Mouse (Mus musculus) left cerebral cortex, postnatal 36 days (tissue): ENCODE results near the gene Tomm70a. TPM values are rescaled to one million over a fixed set of nuclear protein-coding genes. Genes with fewer than 3 reads are reported as not detected.

Experiments
- DNase-seq, 2 experiments: peaks; one replicate each; pipeline ENCODE4 v3.0.0; 2021 to 2022; ENCODE audit warnings: low spot score in 2 of 2, mixed read lengths in 1 of 2
- intact Hi-C: fragments of 180-260 bp; cut with DNase I; formaldehyde crosslinking; loops from one replicate; pipeline ENCODE4 v1.15.1; 2025
- total RNA-seq, 2 experiments: library from RNA; stranded (reverse); gene quantifications; 2 replicates each; pipeline ENCODE4 v1.2.3; 2021

The Tomm70a gene
- total RNA-seq, 2 experiments from 2014 or later: 97.4 to 99.5 TPM

- no peak for DNase-seq
- intact Hi-C loops: no loop called here
Measured at GRCm38 (mm10) chr16:57177664-57178063, 56.2 kb downstream of the Tomm70a start.

DNA sequence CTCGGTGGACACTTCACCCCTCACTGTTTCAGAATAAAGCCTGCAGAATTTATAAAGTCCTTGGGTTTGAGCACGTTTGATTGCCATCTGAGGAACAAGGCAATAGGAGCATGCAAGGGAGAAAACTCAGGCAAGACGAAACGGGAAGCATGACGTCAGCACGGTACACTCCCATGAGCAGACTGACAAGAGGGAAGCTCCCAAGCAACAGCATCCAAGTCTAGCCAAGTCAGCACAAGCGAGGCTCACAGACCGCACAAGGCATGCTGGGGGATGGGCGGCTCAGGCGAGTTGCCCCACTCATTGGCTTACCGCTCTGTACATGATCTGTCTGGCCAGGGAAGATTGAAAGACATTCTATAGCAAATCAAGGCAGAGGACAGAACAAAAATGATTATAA lies 59.7 kb downstream of the Tomm70a start:
- no peak for DNase-seq
- intact Hi-C loops: no loop called here

DNA sequence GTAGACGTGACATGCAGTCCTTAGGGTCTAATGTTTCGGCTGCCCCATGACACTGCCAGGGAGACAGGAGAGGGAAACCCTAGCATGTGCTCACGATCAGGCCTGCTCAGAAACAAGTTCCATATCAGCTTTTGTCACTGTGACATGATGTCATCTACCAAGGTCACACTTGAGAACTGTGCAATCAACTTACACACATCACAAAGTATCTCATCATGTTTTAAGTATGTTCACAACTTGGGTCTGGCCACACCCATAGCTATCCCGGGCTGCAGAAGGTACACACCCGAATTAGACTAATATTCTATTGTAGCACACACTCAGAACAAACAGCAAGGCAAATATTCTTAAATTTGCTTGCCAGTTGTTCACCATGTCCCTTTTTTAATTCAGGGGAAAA lies 60.5 kb downstream of the Tomm70a start:
- no peak for DNase-seq
- intact Hi-C loops: no loop called here

DNA sequence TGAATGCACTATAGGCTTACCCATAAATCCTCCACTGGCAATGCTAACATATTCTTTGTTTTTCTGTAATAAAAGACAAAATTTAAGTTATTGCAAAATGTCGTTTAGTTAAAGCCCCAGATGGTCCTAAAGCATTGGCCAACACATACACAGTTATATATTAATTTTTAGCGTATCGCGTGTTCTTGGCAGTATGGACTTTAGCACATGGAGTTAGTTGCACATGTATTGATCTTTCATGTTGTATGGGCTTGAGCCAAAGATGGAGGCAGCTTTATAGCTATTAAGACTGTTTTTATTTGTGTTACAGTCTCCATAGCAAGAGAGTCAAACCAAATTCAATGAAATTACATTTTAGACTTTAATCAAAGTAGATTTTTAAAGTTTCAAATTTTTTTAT lies 65.1 kb downstream of the Tomm70a start:
- intact Hi-C loops: no loop called here
- no peak for DNase-seq

GRCm38 (mm10) chr16:57189493-57189892 lies 68.0 kb downstream of the Tomm70a start:
- intact Hi-C loops: no loop called here
- no peak for DNase-seq

- intact Hi-C loops: no loop called here
- no peak for DNase-seq
Measured at GRCm38 (mm10) chr16:57190390-57190789, 68.9 kb downstream of the Tomm70a start.

DNA sequence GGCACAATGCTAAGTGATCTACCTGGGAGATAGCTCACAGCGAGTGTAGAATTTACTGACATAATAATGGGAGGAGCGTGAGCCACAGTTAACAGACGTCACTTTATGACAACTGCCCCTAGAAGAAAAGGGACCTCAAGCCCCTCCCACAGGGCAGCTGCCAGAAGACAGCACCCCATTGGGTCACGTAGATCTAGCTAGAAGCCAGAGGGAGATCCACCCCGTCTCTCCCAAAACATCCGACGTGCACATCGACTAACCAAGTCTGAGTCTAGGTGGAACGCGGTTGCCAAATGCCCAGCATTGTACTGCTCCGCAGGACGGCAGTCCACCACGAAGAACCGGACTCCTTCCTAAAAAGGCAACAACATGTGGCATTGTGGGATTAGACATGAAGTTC lies 69.7 kb downstream of the Tomm70a start:
- intact Hi-C loops: no loop called here
- DNase-seq: no peak

GRCm38 (mm10) chr16:57196590-57196989 lies 75.1 kb downstream of the Tomm70a start:
- intact Hi-C loops: no loop called here
- DNase-seq: no peak

DNA sequence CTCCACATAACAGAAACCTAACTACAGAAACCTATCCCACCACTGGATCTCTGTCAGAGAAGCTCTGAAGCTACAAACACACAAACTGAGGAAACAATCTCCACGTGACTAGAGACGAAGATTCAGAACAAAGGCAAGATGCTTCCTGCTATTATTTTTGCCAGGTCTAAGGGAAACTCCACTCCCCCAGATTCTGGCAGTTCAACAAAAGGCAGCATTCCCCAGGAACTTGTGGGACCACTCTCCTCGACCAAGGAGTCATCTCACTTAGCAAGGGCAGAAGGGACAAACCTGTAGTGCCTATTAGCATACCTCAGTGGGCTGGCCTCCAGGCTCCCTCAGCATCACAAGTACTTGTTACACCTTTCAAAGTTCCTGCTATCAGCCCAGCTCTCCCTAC lies 75.8 kb downstream of the Tomm70a start:
- DNase-seq: no peak
- intact Hi-C loops: no loop called here

Other genes starting within 250 kb of the Tomm70a start
- gene Tmem45a, start 235.5 kb upstream of the Tomm70a start, total RNA-seq: 1 to 10 TPM in 1 of 2 experiments, under 1 TPM in 1; 0.54 to 1.4 TPM
- gene Lnp1, start 193.6 kb upstream of the Tomm70a start, total RNA-seq: 1 to 10 TPM; 3.1 to 3.7 TPM
- gene Tmem45a2, start 50.3 kb upstream of the Tomm70a start, total RNA-seq: under 1 TPM in 1 of 2 experiments, not detected in 1; 0.22 TPM
- 10 to 100 TPM; 13.6 to 14.8 TPM for gene Nit2, start 45.6 kb downstream of the Tomm70a start, total RNA-seq
- gene Tbc1d23, start 109.8 kb downstream of the Tomm70a start, total RNA-seq: 10 to 100 TPM; 43.5 to 52.4 TPM
- under 1 TPM; 0.25 to 0.82 TPM for gene Tmem30c, start 171.2 kb downstream of the Tomm70a start, total RNA-seq
- gene Filip1l, start 231.4 kb downstream of the Tomm70a start, total RNA-seq: 1 to 10 TPM; 3.0 to 4.0 TPM